Mouse (Mus musculus): ENCODE results near the gene Rps12-ps3. TPM values are rescaled to one million over a fixed set of nuclear protein-coding genes. Genes with fewer than 3 reads are reported as not detected.

Rps12-ps3 gene
- polyA plus RNA-seq (2017; shearing (Covaris generic)), result 100 to 1,000 TPM in 1 of 2 experiments, 10 to 100 TPM in 1; 55.6 to 117 TPM

DNA sequence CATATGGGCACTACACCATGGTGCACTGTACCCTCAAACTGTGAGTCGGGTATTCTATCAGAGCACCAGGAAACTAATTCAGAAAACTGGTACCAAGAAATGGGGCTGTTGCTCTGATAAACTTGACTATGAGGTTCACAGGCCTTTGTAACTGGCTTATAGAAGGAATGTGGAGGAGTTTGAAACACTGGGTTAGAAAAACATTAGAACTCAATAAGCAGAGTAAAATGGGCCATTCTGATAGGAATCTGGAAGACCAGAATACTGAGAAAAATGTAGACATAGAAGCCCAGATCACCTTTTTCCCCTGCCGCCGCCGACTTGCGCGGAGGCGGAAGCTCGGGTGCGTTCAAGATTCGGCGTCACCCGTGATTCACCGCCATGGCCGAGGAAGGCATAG, at the start of gene Rps12-ps3:
Gene Rps12-ps3 (plus strand): TSS at position 301 of the 400 bp plus-strand sequence.

DNA sequence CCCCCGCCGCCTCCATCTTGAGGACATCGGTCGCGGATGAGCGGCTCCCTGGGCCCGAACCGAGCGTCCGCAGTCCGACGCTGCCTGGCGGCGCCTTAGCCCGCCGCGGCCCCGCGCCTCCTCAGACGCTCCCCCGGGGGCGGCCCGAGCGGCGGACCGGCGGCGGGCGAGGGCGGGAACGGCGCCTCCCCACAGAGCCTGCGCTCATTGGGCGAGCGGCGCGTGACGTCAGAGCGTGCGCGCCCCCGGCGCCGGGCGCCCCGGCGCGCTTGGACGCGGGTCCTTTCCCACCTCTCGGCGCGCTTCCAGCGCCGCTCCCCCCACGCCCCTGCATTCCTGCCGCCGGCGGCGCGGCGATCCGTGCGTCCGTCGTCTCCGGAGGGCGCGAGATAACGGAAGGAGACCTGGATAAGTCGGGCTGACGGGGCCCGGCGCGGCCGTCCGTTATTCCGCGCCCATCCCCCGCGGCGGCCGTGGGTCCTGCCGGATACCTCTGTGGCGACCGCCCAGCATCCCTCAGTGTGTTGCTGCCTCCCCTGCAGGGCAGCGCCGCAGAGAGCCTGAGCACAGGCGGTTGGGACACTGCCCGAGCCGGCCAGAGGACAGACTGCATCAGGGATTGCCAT, 23.7 kb downstream of the Rps12-ps3 start, which contains the start of gene Pdzd8:
Gene Pdzd8 (minus strand): TSS at position 123 of the 626 bp plus-strand sequence.

Other genes with a start within 250 kb of the Rps12-ps3 start
- gene Shtn1, start 246.2 kb upstream of the Rps12-ps3 start, polyA plus RNA-seq (2017; shearing (Covaris generic)), result 1 to 10 TPM; 1.1 to 1.2 TPM
- not detected for gene Vax1, start 152.2 kb upstream of the Rps12-ps3 start, polyA plus RNA-seq (2017; shearing (Covaris generic))
- gene Kcnk18, start 103.1 kb upstream of the Rps12-ps3 start, polyA plus RNA-seq (2017; shearing (Covaris generic)), result not detected
- gene Slc18a2, start 61.4 kb upstream of the Rps12-ps3 start, polyA plus RNA-seq (2017; shearing (Covaris generic)), result 1 to 10 TPM; 3.3 to 5.3 TPM
- gene Pdzd8, start 23.5 kb downstream of the Rps12-ps3 start, polyA plus RNA-seq (2017; shearing (Covaris generic)), result 10 to 100 TPM; 20.5 to 23.5 TPM
- not detected for gene Emx2, start 136.1 kb downstream of the Rps12-ps3 start, polyA plus RNA-seq (2017; shearing (Covaris generic))

Data from activated CD4-positive, CD25-positive, alpha-beta regulatory T cell (primary cell).